Mouse (Mus musculus) midbrain, postnatal 0 days (tissue): ENCODE measurements at regions not wholly inside any gene's neighbourhood (a gene's known extent, or its start where the extent isn't known, plus 50 kb on each side); places are given as distances from the start of the nearest gene placed in this dataset. TPM values are rescaled to one million over a fixed set of nuclear protein-coding genes. Genes with fewer than 3 reads are reported as not detected.
A peak's percentile ranks its signal among the peaks of the same experiment; 100 is the strongest.

Source experiments
- ATAC-seq: fragments of 200-750 bp; cut with Nextera tagmentation; 2 replicates; pipeline ENCODE4 v1.8.0; 2017; ENCODE audit warnings: moderate number of reproducible peaks, mild to moderate bottlenecking, moderate TSS enrichment, moderate library complexity; ENCODE audit not compliant: low FRiP score
- DNase-seq: peaks from one replicate; pipeline ENCODE4 v3.0.0-alpha.2; 2015; ENCODE audit warnings: low spot score
- H3K27ac ChIP-seq: fragments of 300-500 bp; sonication (generic); 2 replicates; pipeline ENCODE4 v1.5.1; 2014; ENCODE audit warnings: low read depth, mild to moderate bottlenecking, low read length, mixed read lengths
- H3K27me3 ChIP-seq: fragments of 300-500 bp; sonication (generic); 2 replicates; pipeline ENCODE4 v1.6.1; 2014; ENCODE audit warnings: low read length, control low read depth, mixed read lengths; ENCODE audit not compliant: insufficient read depth
- H3K36me3 ChIP-seq: fragments of 300-500 bp; sonication (generic); 2 replicates; pipeline ENCODE4 v1.6.1; 2014; ENCODE audit warnings: low read length, control low read depth, mixed read lengths; ENCODE audit not compliant: insufficient read depth
- H3K4me1 ChIP-seq: fragments of 300-500 bp; sonication (generic); 2 replicates; pipeline ENCODE4 v1.6.1; 2014; ENCODE audit warnings: mild to moderate bottlenecking, control low read depth, antibody characterized with exemption, low read length, mixed read lengths; ENCODE audit not compliant: insufficient read depth
- H3K4me2 ChIP-seq: fragments of 300-500 bp; sonication (generic); 2 replicates; pipeline ENCODE4 v1.6.1; 2014; ENCODE audit warnings: low read depth, mild to moderate bottlenecking, low read length, mixed read lengths; ENCODE audit not compliant: poor library complexity, severe bottlenecking
- H3K4me3 ChIP-seq: fragments of 300-500 bp; sonication (generic); 2 replicates; pipeline ENCODE4 v1.5.1; 2014; ENCODE audit warnings: low read depth, mild to moderate bottlenecking, low read length, moderate library complexity
- H3K9ac ChIP-seq: fragments of 300-500 bp; sonication (generic); replicated peaks from 2 replicates; pipeline ENCODE4 v1.6.1; 2014; ENCODE audit warnings: mild to moderate bottlenecking, low read length, moderate library complexity, mixed read lengths; ENCODE audit not compliant: poor library complexity, severe bottlenecking
- H3K9me3 ChIP-seq: fragments of 300-500 bp; sonication (generic); 2 replicates; pipeline ENCODE4 v1.6.1; 2016; ENCODE audit warnings: low read length, control low read depth
- CTCF ChIP-seq: IDR thresholded peaks from 2 replicates; pipeline ENCODE4 v1.5.1; 2016; ENCODE audit warnings: antibody characterized with exemption, mild to moderate bottlenecking
- WGBS: fragments of 180-500 bp; shearing (Covaris S2); extraction: QIAGEN DNeasy Blood & Tissue Kit; methylation state at CpG from one replicate; pipeline ENCODE4 v1.1.7; 2014; 5-methylcytosine and 5-hydroxymethylcytosine counted together
- microRNA counts: library from miRNA; unstranded; fragments of <30 nt; microRNA quantifications from one replicate; lab custom pipeline; 2015
- microRNA-seq: library from miRNA; unstranded; fragments of <30 nt; microRNA quantifications from one replicate; pipeline ENCODE4, GENCODE M21; 2016; ENCODE audit warnings: borderline number of aligned reads

- H3K36me3 ChIP-seq, result no peaks in the 10 kb centered on the region
- WGBS, result 61% methylated on average over 1 of the region's 1 CpGs
Measured at GRCm38 (mm10) chr13:75647513-75647912, 59.0 kb upstream of the Ell2 start.

DNA sequence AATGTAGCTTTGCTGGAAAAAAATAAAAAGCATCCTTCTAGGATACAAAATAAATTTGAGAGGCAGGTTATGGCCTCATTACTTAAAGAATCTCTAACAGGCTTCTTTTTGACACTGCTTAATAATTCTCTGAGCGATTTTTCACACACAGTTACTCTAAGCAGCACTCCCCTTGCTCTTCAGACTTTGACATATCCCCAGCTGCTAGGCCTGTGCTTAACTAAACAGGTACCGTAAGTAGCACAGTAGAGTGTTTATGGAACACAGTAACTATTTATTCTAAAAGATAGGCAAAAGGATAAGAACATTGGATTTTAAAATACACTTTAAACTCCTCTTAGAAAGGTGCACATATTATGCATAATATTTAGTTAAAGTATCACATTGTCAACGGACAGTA lies 54.6 kb upstream of the Ell2 start:
- no peak overlapping the region for H3K9ac ChIP-seq
- no peak for ATAC-seq
- 82% methylated on average over 3 of the region's 3 CpGs for WGBS

More at GRCm38 (mm10) chr13:75647513-75647912, 59.0 kb upstream of the Ell2 start:
- H3K4me3 ChIP-seq, result no peak overlapping the region
- H3K9ac ChIP-seq, result no peak overlapping the region
- no peak for TF ChIP-seq CTCF
- DNase-seq (no peak), ATAC-seq (no peak)
- H3K4me2 ChIP-seq, result no peak overlapping the region
- no peaks in the 10 kb centered on the region for H3K4me1 ChIP-seq
- no peaks in the 10 kb centered on the region for H3K27me3 ChIP-seq
- no peak overlapping the region for H3K27ac ChIP-seq
- no peaks in the 10 kb centered on the region for H3K9me3 ChIP-seq

DNA sequence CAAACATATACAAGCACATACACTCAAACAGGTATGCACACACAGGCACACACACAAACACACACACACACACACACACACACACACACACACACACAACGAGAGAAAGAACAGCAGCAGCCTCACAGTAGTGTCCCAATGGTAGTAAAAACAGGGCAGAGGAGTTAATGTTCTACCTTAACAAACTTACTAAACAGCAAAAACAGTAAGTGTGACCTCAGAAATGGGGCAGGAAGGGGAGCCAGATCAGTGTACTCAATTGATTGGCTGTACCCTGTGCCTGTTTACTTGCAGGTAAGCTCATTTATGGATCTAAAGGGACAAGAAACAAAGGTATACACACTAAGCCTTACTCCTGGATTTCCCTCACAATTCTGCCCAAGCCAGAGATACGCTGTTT lies 53.6 kb upstream of the Ell2 start:
- ATAC-seq, result no peak
- H3K9me3 ChIP-seq, result no peaks in the 10 kb centered on the region
- TF ChIP-seq CTCF, result no peak
- DNase-seq, result no peak
- no peak overlapping the region for H3K9ac ChIP-seq
- H3K4me3 ChIP-seq, result no peak overlapping the region
- no peak overlapping the region for H3K4me2 ChIP-seq
- no peaks in the 10 kb centered on the region for H3K4me1 ChIP-seq
- H3K27me3 ChIP-seq, result no peaks in the 10 kb centered on the region
- 79% methylated on average over 2 of the region's 2 CpGs for WGBS
- no peaks in the 10 kb centered on the region for H3K36me3 ChIP-seq
- H3K27ac ChIP-seq, result no peak overlapping the region

More for the DNA sequence above, 54.6 kb upstream of the Ell2 start:
- H3K27ac ChIP-seq, result no peak overlapping the region
- H3K27me3 ChIP-seq, result no peaks in the 10 kb centered on the region
- TF ChIP-seq CTCF, result no peak
- H3K4me2 ChIP-seq, result no peak overlapping the region
- no peaks in the 10 kb centered on the region for H3K36me3 ChIP-seq
- no peaks in the 10 kb centered on the region for H3K4me1 ChIP-seq
- no peak overlapping the region for H3K4me3 ChIP-seq
- no peaks in the 10 kb centered on the region for H3K9me3 ChIP-seq
- DNase-seq, result no peak

MicroRNA genes in the stretch of these regions (microRNA counts, 519-probe panel; counts per million panel counts)
- microRNA mmu-miR-682 (lab: Ali Mortazavi, UCI), result 528 counts per million, percentile 58 among the panel's probes with 10 or more counts

Small RNAs in the stretch of these regions (microRNA-seq; reads per million reads assigned to microRNA genes)
- gene Mir682, result not detected
